Mouse (Mus musculus) mature B cell (primary cell): ENCODE measurements around the gene Eri3.

ENCODE experiments used
- in situ Hi-C: fragments of 300-500 bp; cut with MboI; formaldehyde crosslinking; loops from 2 replicates; pipeline ENCODE4 v1.14.3; 2019

Gene Eri3

DNA sequence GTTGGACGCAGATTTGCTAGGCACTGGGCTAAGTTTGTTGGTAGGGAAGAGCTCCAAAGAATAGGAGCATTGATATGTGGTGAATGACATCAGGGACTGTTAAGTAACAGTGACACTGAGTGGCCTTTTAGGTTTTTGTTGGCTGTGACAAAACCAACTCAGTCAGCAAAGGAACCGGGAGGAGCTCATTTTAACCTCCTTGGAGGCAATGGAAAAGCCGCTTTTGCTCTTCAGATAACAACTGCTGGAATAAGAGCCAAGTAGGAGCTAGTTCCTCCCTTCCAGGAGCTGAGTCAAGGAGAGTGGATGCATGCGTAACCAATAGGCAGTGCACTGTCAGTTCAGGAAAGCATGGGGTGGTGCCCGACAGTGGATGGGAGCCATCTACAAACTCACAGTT lies 20.8 kb downstream of the Eri3 start:
- in situ Hi-C loops = no loop called here

DNA sequence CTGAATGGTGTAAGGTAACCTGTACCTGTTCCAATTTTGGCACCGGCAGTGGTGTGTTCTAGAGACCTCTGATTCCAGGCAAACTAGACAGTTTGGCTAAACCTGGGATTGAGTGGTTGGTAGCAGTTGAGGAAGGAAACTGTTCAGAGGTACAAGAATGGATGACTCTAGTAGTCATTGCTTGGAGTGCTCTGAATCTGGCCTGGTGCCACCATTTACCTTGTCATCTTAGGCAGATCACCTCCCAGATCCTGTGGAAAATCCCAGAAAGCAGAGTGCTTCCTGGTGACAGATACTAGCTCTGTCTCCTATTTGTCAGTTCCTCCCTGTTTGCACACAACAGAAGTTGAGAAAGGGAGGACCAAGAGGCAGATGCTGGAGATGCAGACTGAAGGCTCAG lies 27.4 kb downstream of the Eri3 start:
- in situ Hi-C loops = no loop called here

DNA sequence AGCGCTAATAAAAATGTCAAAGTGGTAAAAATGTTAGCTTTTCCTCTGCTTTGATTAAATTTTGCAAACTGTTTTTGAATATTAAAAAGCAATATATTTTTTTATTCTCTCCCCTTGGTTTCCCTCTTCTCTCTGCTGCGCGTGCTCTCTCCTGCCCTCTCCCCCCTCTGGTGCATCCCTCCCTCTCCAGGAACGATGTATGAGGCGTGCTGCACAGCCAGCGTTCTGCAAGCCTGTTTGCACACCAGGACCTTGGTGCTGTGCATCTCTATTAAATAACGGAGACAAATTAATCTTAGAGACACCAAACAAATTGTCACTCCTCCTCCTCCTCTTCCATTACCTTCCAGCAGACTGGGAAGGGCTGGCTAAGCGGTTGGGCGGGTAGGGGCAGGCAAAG lies 31.5 kb downstream of the Eri3 start:
- in situ Hi-C loops = no loop called here

DNA sequence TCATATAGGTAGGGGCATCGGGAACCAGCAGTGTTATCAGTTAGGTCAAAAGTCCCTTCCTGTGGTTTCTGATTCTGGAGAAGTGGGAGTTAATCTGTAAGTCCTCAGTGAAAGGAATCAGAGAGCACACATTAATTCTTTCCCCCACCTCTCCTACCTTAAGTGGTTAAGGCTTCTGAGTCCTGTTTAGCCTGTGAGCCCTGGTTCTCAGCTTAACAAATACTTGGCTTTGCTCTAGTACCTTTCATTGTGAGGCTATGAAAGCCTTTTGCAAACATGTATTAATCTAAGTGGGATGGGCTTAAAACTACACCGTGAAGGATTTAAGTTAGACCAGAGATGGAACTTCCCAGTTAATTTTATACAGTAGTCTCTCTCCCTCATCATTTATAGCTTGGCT lies 35.8 kb downstream of the Eri3 start:
- in situ Hi-C loops = no loop called here

DNA sequence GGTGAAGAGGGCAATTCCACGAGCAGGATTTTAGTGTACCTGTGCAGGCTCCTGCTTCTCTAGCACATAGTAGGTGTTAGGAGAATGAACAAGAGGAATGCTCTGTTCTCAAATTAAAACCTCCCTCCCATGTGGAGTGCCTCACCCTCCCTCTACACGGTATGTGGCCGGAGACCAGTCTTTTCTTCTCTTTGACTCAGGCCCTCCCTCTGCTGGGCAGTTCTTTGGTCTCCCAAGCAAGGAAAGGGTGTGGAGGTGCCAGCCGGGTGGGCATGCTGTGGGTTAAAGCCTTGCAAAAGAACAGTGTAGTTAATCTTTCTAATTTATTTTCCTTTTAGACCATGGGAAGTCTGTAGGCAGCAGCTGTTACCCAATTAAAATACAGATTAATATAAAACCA lies 37.3 kb downstream of the Eri3 start:
- in situ Hi-C loops = no loop called here

DNA sequence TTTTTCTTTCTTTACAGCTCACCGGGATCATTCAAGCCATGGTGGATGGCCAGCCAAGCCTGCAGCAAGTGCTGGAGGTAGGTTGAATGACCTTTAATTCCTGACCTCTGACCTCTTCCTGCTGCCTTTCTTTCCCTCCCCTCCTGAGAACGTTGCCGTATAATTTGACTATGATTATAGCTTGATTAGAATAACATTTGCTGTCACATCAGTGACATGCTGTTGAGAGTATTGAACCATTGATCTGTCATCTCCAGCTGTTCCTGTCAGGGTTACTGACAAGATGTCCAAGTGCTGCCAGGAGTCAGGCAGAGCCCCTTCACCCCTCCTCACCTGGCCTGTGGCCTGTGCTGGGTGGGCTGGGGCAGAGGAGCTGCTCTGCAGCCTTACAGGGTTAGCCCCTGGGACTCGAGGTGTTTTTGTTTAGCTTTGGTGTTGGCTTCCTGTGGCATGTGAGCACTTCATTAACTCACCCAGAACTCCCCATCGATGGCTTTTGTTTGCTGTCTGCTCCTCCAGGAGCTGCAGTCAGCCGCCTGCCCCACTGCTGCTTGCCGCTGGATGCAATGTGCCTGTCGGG lies 39.0 kb downstream of the Eri3 start:
- in situ Hi-C loops = no loop called here

DNA sequence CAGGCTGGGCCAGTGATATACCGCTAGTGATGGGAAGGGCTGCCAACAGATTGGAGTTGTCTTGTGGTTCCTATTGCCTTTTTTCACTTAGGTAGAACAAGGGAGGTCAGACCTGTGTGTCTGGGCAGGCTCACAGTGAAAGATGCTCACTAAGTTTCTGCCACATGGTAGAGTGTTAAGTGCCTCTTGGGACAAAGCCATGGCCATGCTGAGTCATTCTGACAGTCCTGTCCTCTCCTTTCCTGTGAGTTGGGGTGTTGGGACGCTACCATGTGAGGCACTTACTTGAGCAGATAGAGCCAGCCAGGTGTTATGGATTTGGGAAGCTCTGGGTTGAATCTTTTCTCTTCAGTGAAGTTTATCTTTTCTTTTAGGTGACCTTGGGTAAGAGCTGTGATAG lies 40.6 kb downstream of the Eri3 start:
- in situ Hi-C loops = no loop called here

DNA sequence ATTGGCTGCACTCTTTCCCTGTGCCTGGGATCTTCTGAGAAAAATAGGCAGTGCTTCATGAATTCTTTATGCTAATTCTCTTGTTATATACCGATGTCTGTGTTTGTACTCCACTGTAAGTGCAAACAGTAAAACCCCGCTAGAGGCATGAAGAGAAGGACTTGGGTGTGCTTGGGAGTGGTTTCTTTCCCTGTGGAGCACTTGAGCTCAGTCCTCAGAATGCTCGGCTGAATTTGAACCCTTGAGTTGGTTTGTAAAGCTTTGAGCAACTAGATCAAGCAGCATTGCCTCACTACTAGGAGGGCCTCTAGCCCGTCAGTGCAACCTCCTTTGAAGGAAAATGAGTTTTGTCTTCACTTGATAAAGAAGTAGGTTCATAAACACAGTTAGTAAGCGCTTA lies 42.0 kb downstream of the Eri3 start:
- in situ Hi-C loops = no loop called here

DNA sequence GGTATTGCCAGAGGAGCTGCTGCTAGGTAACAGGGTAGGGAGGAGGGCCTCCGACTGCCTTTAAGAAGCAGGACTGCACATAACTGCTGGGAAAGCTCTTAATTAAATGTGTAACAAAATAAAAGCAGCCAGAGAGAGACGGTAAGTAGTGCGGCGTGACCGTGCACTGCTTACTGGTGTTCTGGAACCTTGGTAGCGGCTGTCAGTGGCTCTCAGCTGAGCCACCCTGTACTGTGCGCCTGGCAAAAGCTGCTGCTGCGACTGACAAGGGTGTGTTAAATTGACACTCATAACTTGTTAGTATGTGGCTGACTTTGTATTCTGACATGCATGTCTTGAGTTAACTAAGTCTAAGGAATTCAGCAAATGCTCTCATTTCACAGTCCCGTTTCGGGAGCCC lies 45.1 kb downstream of the Eri3 start:
- in situ Hi-C loops = no loop called here

DNA sequence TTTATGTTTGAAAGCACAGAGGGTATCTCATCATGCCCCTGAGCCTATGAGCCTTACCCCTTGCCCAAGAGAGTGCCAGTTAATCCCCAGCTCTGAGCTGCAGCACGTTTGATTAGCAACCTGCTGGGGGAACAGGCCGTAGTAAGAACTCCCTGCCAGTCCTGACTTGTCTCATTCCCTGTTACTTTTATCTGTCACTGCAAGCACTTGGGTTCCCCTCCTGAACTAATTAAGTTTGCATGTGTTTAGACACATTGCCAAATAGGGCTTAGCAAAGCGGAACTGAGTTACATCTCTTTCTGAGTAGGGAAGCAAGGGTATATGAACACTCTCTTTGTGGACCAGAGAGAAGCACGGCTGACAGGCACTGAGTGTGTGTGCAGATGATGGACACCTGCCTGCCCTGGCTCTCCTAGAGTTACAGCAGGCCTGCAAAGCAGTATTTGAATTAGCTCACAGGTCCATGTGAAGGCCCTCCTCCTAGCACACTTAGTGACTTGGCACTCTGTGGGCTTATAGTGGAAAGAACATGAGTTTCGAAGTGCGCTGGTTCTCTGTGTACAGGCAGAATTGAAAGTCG lies 49.9 kb downstream of the Eri3 start:
- in situ Hi-C loops = no loop called here

DNA sequence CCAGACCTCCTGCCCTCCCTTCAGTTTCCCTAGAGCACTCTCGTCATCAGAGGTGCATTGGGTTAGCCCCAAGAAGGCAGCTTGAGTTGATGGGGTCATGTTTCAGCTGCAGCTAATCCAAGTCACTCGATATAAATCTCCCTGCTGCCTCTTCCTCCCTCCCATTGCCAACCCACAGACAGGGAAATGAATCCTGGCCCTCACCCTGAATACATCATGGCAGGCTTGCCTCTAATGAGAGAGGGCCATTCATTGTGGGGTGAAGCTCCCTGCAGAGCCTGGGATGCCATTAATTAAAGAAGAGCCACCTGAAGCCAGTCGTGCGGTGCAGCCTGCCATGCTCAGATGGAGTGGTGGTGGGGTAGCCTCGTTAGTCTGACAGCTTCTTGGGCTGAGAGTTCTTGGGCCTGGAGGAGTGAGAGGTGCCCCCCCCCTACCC lies 51.2 kb downstream of the Eri3 start:
- in situ Hi-C loops = no loop called here

DNA sequence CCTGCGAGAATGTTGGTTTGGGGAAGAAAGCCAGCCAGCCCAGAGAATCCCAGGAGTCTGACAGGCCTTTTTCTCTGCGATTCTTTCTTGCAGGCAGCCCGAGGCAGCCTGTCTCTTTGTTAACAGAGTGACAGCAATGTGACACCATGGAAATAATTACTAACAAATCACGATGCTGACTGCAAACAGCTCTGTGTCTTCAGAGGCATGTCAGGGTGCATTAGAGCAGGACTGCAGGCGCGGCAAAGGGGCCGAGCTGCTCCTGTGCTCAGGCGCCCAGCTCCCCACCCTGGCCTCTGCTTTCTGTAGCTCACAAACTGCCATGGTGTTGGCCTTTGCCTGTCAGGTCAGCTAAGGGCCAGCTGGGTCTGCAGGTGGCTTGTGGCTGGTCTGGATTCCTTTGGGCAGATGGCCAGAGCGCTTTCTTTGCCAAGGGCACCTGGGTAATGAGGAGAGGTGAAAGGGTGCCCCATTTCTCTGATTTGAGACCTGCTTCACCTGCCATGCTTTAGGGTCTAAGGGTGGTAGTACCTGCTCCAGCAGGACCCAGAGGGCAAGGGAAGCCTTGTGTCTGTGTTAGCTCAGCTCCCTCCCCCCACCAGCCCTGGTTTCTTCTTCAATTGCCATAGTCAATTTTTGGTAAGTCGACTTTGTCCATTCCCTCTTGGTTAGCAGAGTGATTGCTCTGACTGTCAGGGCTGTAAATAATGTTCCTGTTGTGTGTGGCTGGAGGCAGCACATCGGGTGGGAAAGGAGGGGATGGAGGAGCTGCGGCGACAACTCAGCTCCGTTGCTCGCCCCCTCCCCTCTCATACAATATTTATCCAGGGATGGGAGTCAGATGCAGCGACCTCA lies 55.2 kb downstream of the Eri3 start:
- in situ Hi-C loops = no loop called here

DNA sequence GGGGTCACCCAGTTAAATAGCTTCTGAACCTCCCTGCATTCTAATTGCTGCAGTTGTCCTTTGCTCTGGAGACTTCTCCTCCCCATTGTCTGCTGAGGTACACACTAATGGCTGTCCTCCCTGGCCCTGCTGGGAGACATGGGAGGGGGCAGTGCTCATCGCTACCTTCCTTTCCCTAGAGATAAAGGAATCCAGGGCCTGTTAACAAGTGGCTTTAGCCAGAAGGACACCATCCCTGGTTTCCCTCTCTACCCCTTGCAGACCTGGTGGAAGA lies 55.7 kb downstream of the Eri3 start:
- in situ Hi-C loops = no loop called here

DNA sequence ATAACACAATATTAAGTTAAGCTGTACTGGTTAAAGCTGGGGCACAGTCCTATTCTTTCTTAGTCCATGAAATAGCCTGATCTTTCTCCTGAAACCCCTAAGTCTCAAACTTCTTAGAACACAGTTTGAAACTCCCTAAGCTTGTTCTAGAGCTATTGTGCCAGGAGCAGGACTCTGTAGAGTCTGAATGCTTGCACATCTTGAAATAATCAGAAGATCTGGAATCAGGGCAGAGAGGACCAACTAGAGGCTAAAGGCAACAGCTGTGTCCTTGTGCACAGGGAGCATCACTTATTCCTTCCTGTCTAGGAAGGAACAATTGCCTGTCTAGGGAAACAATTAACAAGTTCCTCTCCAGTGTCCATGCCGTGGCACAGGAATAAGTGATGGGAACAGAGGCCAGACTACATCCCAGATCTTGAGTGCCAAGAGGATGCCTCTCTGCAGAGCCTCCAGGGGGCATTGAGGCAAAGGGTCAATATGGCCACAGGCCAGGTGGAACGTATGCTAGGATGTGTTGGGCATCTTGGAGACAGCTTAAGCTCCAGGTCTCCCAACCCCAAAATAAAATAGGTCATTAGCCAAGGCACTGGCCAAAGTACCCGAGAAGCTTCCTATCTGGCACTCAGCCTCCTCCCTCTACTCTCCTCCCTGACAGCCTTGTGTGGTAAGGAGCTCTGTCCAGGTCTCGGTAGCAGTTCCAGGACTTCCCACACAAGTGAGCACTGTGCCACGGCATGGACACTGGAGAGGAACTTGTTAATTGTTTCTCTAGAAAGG lies 56.9 kb downstream of the Eri3 start:
- in situ Hi-C loops = no loop called here

DNA sequence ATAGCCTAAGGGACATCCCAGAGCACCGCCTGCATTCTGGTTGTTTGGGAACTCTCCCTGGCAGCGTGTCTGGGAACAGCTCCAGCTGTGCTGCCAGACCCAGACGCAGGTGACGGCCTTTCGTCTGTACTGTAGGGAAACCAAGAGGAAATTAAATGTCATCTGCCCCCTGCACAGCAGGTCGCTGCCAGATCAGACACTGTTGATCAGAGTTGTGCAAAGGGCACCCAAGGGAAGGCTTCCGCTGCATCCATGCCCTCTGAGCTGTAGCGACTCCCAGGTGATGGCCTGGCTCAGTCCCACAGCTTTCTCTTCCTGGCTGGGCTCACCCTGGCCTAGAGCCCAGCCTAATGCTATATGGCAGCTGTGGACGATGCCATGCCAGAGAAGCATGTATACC lies 58.1 kb downstream of the Eri3 start:
- in situ Hi-C loops = no loop called here

DNA sequence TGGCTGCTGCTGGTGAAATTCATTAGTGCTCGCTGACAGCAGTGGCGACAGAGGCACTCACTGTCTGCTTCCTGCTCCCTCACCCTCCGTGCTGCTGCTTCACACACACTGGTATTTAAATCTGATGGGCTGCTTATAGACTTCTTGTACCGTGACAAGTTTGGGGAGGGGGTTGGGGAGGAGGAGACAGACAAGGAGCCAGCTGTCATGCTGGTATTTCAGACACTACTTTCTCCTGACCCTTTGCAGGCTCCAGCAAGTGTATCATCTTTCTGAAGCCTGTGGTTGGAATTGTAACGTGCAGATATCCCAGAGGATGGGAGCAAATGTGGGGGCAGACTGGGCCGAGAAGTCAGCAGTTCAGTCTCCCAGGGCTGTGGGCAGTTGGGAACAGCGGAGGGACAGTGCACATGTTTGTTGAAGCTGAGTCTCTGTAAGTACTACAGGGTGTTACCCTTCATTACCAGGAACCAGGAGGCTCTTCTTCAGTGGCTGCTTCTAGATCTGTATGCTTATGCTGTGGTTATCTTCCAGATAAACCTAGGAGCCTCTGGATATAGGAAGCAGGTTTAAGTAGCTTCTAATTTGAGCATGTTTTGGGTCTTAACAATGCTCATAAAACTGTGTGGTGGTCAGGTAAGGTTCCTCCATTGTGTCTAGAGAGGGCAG lies 59.3 kb downstream of the Eri3 start:
- in situ Hi-C loops = no loop called here

DNA sequence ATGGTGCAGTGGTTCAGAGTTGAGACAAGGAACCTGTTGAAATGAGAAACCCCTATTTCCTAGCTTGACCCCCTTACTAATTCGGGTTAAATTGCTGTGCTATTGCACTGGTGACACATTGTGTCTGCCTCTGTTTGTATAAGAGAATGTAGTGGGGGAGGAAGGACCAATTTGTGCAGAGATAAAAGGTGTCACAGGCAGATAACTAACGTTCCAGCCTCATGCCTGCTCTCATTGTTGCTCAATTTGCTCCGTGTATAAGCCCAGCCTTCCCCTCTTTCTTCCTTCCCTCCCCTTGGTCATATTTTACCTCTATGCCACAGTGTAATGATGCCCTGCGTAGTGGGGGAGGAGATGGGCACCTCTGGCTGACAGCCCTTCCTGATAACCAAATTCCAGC lies 61.2 kb downstream of the Eri3 start:
- in situ Hi-C loops = no loop called here

DNA sequence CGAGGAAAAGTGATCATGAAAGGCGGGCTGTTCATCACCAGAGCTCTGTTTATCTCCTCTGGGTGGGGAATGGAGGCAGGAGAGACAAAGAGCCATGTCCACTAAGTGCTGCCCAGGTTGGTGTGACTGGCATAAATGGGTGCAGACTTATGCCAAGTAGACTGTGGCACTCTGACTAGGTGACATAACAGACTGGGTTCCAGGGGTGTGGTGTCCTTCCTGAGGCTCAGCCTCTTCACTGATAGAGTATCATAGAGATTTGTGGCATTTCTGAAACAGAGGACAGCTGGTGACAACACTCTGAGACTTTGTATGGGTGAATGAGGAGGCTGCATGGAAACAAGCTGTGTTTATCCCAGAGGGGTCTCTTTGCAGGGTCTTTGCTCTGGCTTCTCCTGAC lies 61.6 kb downstream of the Eri3 start:
- in situ Hi-C loops = no loop called here

DNA sequence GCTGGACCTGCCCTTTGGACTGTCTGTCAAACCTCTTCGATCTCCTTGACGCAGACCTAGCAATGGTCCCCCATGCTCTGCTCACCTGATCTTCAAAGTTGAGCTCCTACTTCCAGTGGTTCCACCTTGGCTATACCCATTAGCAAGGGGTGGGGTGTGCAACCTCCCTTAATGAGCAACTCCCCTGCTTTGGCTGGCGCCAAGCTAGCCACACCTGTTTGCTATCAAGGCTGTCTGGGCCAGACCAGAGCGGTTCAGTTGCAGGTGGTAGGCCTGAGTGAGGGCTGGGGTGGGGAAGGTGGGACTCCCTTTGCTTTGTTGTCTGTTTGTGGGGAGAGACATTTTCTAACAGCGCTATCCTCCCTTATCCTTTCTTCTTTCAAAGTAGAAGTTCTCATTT lies 62.5 kb downstream of the Eri3 start:
- in situ Hi-C loops = no loop called here

DNA sequence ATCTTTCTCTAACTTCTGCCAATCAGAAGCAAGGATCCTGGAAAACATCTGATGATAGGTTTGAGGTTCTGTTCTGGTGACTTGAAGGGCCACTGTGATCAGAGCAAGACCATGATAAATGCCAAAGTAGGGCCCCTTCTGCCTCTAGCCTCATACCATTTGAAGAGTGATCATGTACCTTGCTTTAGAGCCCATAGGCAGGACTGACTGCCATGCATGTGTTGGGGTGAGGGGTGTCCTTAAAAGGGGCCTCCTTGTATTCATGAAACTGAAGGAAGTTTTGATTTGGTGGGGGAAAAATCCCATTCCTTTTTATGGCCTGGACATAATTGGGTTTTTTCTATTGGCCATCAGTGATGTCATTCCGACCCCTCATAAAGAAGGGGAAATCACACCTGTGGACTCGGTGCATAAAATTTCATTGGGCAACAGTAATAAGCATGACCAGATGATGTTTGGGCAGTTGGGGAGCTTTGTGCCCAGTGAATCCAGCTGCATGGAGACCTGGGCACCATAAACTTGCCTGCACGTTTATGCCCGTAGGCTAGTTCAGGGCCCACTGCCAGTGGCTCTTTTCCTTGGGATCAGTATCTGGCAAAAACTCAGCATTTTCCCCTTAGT lies 63.1 kb downstream of the Eri3 start:
- in situ Hi-C loops = no loop called here

DNA sequence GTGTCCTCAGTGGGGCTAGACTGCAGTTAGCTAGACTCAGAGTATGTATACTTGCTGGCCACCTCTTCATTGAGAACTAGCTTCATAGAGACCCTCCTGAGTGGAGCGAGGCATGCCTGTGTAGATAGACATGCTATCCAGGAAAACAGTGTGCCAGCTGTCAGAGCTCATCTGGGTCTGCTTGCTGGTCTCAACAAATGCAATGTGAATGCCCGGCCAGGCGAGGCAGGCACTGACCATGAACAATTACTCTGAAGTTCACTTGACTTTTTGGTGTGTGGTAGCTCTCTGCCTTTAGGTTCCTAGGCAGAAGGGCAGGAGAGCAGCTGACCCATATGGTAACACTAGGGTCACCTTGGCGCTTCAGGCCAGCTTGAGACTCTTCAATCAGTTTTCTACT lies 66.4 kb downstream of the Eri3 start:
- in situ Hi-C loops = no loop called here

DNA sequence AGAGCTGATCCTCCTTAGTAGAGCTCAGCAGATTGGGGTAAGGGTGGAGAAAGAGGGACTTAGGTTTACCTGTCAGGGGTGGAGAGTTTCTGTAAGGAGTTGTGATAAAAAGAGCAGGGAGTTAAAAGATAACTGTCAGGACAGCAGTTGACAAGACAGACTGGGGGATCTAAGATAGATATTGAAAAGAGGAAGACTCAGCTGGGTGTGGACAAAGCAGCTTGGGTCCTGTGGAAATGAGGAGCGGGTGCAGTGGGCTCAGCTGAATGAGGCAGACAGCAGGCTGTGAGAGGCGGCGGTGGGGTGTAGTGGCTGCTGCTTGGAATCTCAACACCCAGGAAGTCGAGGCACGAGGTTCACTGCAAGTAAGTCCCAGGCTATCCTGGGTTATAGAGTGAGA lies 72.1 kb downstream of the Eri3 start:
- in situ Hi-C loops = no loop called here
